In the genomic region with DNA sequence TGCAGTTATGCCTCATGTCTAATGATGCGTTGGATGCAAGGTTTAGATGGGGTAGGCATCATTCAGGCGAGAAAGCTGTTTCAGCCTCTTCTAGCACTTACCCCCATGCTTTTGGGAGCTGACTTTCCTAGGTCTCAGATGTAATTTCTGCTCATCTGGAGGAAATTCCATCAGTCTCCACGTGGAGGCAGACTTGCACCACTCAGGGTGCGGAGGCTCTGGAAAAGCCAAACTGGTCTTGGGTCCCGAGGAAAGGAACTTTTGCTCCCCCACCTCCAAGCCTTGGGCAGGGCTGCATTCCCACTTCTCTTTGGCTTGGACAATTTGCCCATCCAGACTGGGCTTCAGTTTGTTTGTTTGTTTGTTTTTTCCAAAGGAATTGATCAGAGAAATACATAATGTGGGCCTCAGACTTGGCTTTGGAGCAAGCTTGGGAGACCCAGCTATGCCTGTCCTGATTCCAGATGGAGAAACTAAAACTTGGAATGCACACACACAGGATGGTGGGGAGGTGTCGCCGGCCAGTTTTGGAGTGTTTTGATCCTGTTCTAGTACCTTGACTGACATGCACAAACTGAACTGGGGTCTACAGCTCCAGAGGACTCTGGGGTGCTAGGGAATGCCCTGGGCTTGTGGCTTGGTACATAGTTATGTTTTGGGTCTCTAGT, we compare ENCODE assay signal across 8 mouse cellular contexts. TPM values are rescaled to one million over a fixed set of nuclear protein-coding genes. Genes with fewer than 3 reads are reported as not detected.
DNase-seq lines count a peak whose midpoint lies in the region; ATAC-seq and TF ChIP-seq lines count a peak whose summit lies in the region.

No protein-coding gene starts in this region.

- H3K36me3 ChIP-seq in heart, embryonic 11.5 days (ENCODE audit: control insufficient read depth, insufficient read depth, low read length), result no peaks in the 10 kb centered on the region
- no peaks in the 10 kb centered on the region for H3K36me3 ChIP-seq in midbrain, postnatal 0 days (ENCODE audit: insufficient read depth, low read length)

- 19% methylated on average over 7 of the region's 7 CpGs for WGBS in heart, embryonic 11.5 days (ENCODE audit: insufficient replicate concordance)
- WGBS in midbrain, postnatal 0 days, result 27% methylated on average over 7 of the region's 7 CpGs

- no peak overlapping the region for H3K4me2 ChIP-seq in heart, embryonic 11.5 days
- no peak overlapping the region for H3K4me2 ChIP-seq in midbrain, postnatal 0 days (ENCODE audit: low read depth, low read length, poor library complexity, severe bottlenecking)

- peak; percentile 96 for DNase-seq in heart, adult 11 months
- DNase-seq in T-cell, adult 2 months (ENCODE audit: low spot score), result peak; percentile 19
- DNase-seq in embryo, embryonic 10.5 days (ENCODE audit: low spot score), result peak; percentile 88
- DNase-seq in heart, postnatal 36 days, result peak; percentile 85 to 86
- DNase-seq in left cerebral cortex, adult 2 months (ENCODE audit: extremely low spot score in 1 of 2, low spot score in 2 of 2), result peak; percentile 71 to 84
- DNase-seq in midbrain, postnatal 0 days (ENCODE audit: low spot score), result peak; percentile 83
- peak; percentile 9 to 63 for DNase-seq in thymus, postnatal 10 days (ENCODE audit: low spot score in 2 of 2)

- no peak for ATAC-seq in heart, embryonic 11.5 days (replicated peaks; ENCODE audit: insufficient number of reproducible peaks, low FRiP score, low TSS enrichment)
- no peak for ATAC-seq in midbrain, postnatal 0 days (ENCODE audit: low FRiP score)

- peak; percentile 98 for TF ChIP-seq CTCF in left cerebral cortex, adult 2 months (IDR thresholded peaks at IDR 0.05)
- TF ChIP-seq CTCF in midbrain, postnatal 0 days (IDR thresholded peaks at IDR 0.05), result peak; percentile 98

- H3K9ac ChIP-seq in heart, embryonic 11.5 days (ENCODE audit: low read depth, low read length), result no peak overlapping the region
- H3K9ac ChIP-seq in midbrain, postnatal 0 days (replicated peaks; ENCODE audit: low read length, poor library complexity, severe bottlenecking), result no peak overlapping the region

- no peak overlapping the region for H3K27ac ChIP-seq in heart, embryonic 11.5 days (ENCODE audit: low read depth, low read length)
- no peak overlapping the region for H3K27ac ChIP-seq in left cerebral cortex, adult 2 months
- H3K27ac ChIP-seq in midbrain, postnatal 0 days (ENCODE audit: low read depth, low read length), result no peak overlapping the region

- H3K4me1 ChIP-seq in heart, embryonic 11.5 days (ENCODE audit: control insufficient read depth, insufficient read depth, low read length), result 0 out of 2 replicates have a peak, but pooled peaks cover 2% of the 10 kb centered on the region
- no peaks in the 10 kb centered on the region for H3K4me1 ChIP-seq in midbrain, postnatal 0 days (ENCODE audit: insufficient read depth, low read length)

- intact Hi-C loops in heart, postnatal 36 days (cut with DNase I), result loop anchor here (1.0 to 5.0 kb wide), 4 partner anchors 125 to 416 kb away; a partner anchor contains a TSS
- intact Hi-C loops in left cerebral cortex, adult 2 months (cut with DNase I), result loop anchor here (1.0 to 10.0 kb wide), 4 partner anchors 125 to 872 kb away; a partner anchor contains a TSS

- H3K27me3 ChIP-seq in heart, embryonic 11.5 days (ENCODE audit: control insufficient read depth, insufficient read depth, low read length), result peaks cover 18% of the 10 kb centered on the region
- no peaks in the 10 kb centered on the region for H3K27me3 ChIP-seq in midbrain, postnatal 0 days (ENCODE audit: insufficient read depth, low read length)

- H3K9me3 ChIP-seq in heart, embryonic 11.5 days (replicated peaks; ENCODE audit: control insufficient read depth, low read length), result no peaks in the 10 kb centered on the region
- H3K9me3 ChIP-seq in midbrain, postnatal 0 days (ENCODE audit: low read length), result no peaks in the 10 kb centered on the region

- H3K4me3 ChIP-seq in heart, embryonic 11.5 days (ENCODE audit: low read depth, low read length), result no peak overlapping the region
- H3K4me3 ChIP-seq in left cerebral cortex, adult 2 months, result no peak overlapping the region
- no peak overlapping the region for H3K4me3 ChIP-seq in midbrain, postnatal 0 days (ENCODE audit: low read depth, low read length)

RNA-seq across cellular contexts. Expression of a gene that starts 37.8 kb away (rescaled TPM):
- polyA plus RNA-seq in heart, embryonic 11.5 days (2014; fragmentation: Nextera tagmentation; extraction: Ambion mirVana), result 37.2 and 40.1 TPM in 2 replicates
- 10 to 100 TPM; 24.4 to 25.6 TPM for total RNA-seq in heart, postnatal 36 days (2021)
- total RNA-seq in left cerebral cortex, adult 2 months (2021), result 10 to 100 TPM; 26.7 to 27.2 TPM
- 48.9 and 50.1 TPM in 2 replicates for total RNA-seq in midbrain, postnatal 0 days (2014; rRNA removed)
- polyA plus RNA-seq in midbrain, postnatal 0 days (2015; fragmentation: Nextera tagmentation; extraction: Ambion mirVana), result 34.5 and 35.4 TPM in 2 replicates

RNA-seq across cellular contexts. Expression of a gene that starts 45.3 kb away (rescaled TPM):
- polyA plus RNA-seq in heart, embryonic 11.5 days (2014; fragmentation: Nextera tagmentation; extraction: Ambion mirVana), result 99.5 and 116 TPM in 2 replicates
- 10 to 100 TPM; 33.1 to 33.9 TPM for total RNA-seq in heart, postnatal 36 days (2021)
- 10 to 100 TPM; 43.6 to 52.2 TPM for total RNA-seq in left cerebral cortex, adult 2 months (2021)
- 43.8 and 54.7 TPM in 2 replicates for total RNA-seq in midbrain, postnatal 0 days (2014; rRNA removed)
- polyA plus RNA-seq in midbrain, postnatal 0 days (2015; fragmentation: Nextera tagmentation; extraction: Ambion mirVana), result 124 TPM in 2 replicates

Comparison
In these comparisons a context has a peak if more than half of its experiments do, and no peak if none do; other contexts are left out.
1. DNase-seq: peak in every context shown above with its lines; median percentile 96 in heart, adult 11 months; 88 in embryo, embryonic 10.5 days; 86 in heart, postnatal 36 days; 83 in midbrain, postnatal 0 days; 78 in left cerebral cortex, adult 2 months; 36 in thymus, postnatal 10 days; 19 in T-cell, adult 2 months.